Mouse (Mus musculus) E14TG2a.4 (cell line): ENCODE measurements at regions not wholly inside any gene's neighbourhood (a gene's known extent, or its start where the extent isn't known, plus 50 kb on each side); places are given as distances from the start of the nearest gene placed in this dataset.

ENCODE experiments used
- H3K27me3 ChIP-seq: 2 replicates; pipeline ENCODE4 v1.6.1; 2014; ENCODE audit warnings: low read length, control low read depth; ENCODE audit not compliant: insufficient read depth
- H3K36me3 ChIP-seq: 2 replicates; pipeline ENCODE4 v1.6.1; 2014; ENCODE audit warnings: low read length, control low read depth; ENCODE audit not compliant: insufficient read depth
- H3K4me1 ChIP-seq: replicated peaks from 2 replicates; pipeline ENCODE4 v1.6.1; 2014; ENCODE audit warnings: low read depth, low read length, control low read depth
- H3K4me3 ChIP-seq: replicated peaks from 2 replicates; pipeline ENCODE4 v1.5.1; 2014; ENCODE audit warnings: mild to moderate bottlenecking, low read length
- H3K9me3 ChIP-seq: 2 replicates; pipeline ENCODE4 v1.6.1; 2014; ENCODE audit warnings: low read length, control low read depth
- CTCF ChIP-seq: conservative IDR thresholded peaks from 2 replicates; pipeline ENCODE4 v1.5.1; 2014; ENCODE audit warnings: low read length
- NANOG ChIP-seq: IDR thresholded peaks from 2 replicates; pipeline ENCODE4 v1.6.1; 2014; ENCODE audit warnings: borderline replicate concordance, low read length, mixed read lengths
- POU5F1 ChIP-seq: IDR thresholded peaks from 2 replicates; pipeline ENCODE4 v1.6.1; 2014; ENCODE audit warnings: low read length, borderline replicate concordance

- no peaks in the 10 kb centered on the region for H3K36me3 ChIP-seq
- no peaks in the 10 kb centered on the region for H3K4me1 ChIP-seq
- H3K27me3 ChIP-seq = no peaks in the 10 kb centered on the region
- TF ChIP-seq POU5F1 (no peak), CTCF (no peak), NANOG (no peak)
- H3K9me3 ChIP-seq = no peaks in the 10 kb centered on the region
- no peak overlapping the region for H3K4me3 ChIP-seq
These were observed 909.7 kb downstream of the Sorcs3 start for GRCm38 (mm10) chr19:49115484-49115883.

GRCm38 (mm10) chr19:49131664-49132063 lies 925.8 kb downstream of the Sorcs3 start:
- Histone ChIP-seq H3K36me3 (no peaks in the 10 kb centered on the region), H3K9me3 (no peaks in the 10 kb centered on the region)

GRCm38 (mm10) chr19:49172078-49172477 lies 966.3 kb downstream of the Sorcs3 start:
- H3K4me3 ChIP-seq = no peak overlapping the region
- no peaks in the 10 kb centered on the region for H3K9me3 ChIP-seq
- no peak for TF ChIP-seq POU5F1
- TF ChIP-seq NANOG = no peak
- TF ChIP-seq CTCF = no peak
- H3K4me1 ChIP-seq = no peaks in the 10 kb centered on the region
- no peaks in the 10 kb centered on the region for H3K36me3 ChIP-seq
- H3K27me3 ChIP-seq = no peaks in the 10 kb centered on the region

More at GRCm38 (mm10) chr19:49131664-49132063, 925.8 kb downstream of the Sorcs3 start:
- TF ChIP-seq POU5F1 (no peak), NANOG (no peak)
- Histone ChIP-seq H3K4me3 (no peak overlapping the region), H3K4me1 (no peaks in the 10 kb centered on the region), H3K27me3 (no peaks in the 10 kb centered on the region)

GRCm38 (mm10) chr19:49207971-49208370 lies 1002.1 kb downstream of the Sorcs3 start:
- no peak overlapping the region for H3K4me3 ChIP-seq
- H3K9me3 ChIP-seq = no peaks in the 10 kb centered on the region
- no peaks in the 10 kb centered on the region for H3K27me3 ChIP-seq
- no peaks in the 10 kb centered on the region for H3K4me1 ChIP-seq
- H3K36me3 ChIP-seq = no peaks in the 10 kb centered on the region
- TF ChIP-seq POU5F1 (no peak), CTCF (no peak), NANOG (no peak)

GRCm38 (mm10) chr19:49242601-49243000 lies 1036.8 kb downstream of the Sorcs3 start:
- H3K9me3 ChIP-seq = peaks cover 30% of the 10 kb centered on the region
- peak; percentile 47; the same call in 1 of the 2 replicates for TF ChIP-seq NANOG
- TF ChIP-seq CTCF = no peak
- H3K36me3 ChIP-seq = no peaks in the 10 kb centered on the region
- no peaks in the 10 kb centered on the region for H3K4me1 ChIP-seq
- H3K4me3 ChIP-seq = no peak overlapping the region
- H3K27me3 ChIP-seq = no peaks in the 10 kb centered on the region

GRCm38 (mm10) chr19:49245114-49245714 lies 1039.4 kb downstream of the Sorcs3 start:
- no peak overlapping the region for H3K4me3 ChIP-seq
- peaks cover 30% of the 10 kb centered on the region for H3K9me3 ChIP-seq
- no peaks in the 10 kb centered on the region for H3K36me3 ChIP-seq
- H3K4me1 ChIP-seq = no peaks in the 10 kb centered on the region
- no peaks in the 10 kb centered on the region for H3K27me3 ChIP-seq
- TF ChIP-seq CTCF (no peak), POU5F1 (no peak), NANOG (no peak)

GRCm38 (mm10) chr19:49264616-49265015 lies 1058.8 kb downstream of the Sorcs3 start:
- no peaks in the 10 kb centered on the region for H3K36me3 ChIP-seq
- no peak for TF ChIP-seq POU5F1
- no peak for TF ChIP-seq NANOG
- TF ChIP-seq CTCF = no peak

GRCm38 (mm10) chr19:49267864-49268480 lies 1062.1 kb downstream of the Sorcs3 start:
- no peak overlapping the region for H3K4me3 ChIP-seq
- no peak for TF ChIP-seq POU5F1
- TF ChIP-seq NANOG = no peak
- TF ChIP-seq CTCF = no peak
- peaks cover 5% of the 10 kb centered on the region; the same call in 1 of the 2 replicates for H3K4me1 ChIP-seq
- H3K9me3 ChIP-seq = no peaks in the 10 kb centered on the region
- H3K36me3 ChIP-seq = no peaks in the 10 kb centered on the region
- H3K27me3 ChIP-seq = no peaks in the 10 kb centered on the region

More at GRCm38 (mm10) chr19:49264616-49265015, 1058.8 kb downstream of the Sorcs3 start:
- no peak overlapping the region for H3K4me3 ChIP-seq
- H3K4me1 ChIP-seq = peaks cover 5% of the 10 kb centered on the region; the same call in 1 of the 2 replicates
- no peaks in the 10 kb centered on the region for H3K9me3 ChIP-seq
- H3K27me3 ChIP-seq = no peaks in the 10 kb centered on the region

GRCm38 (mm10) chr19:49282626-49283261 lies 1076.9 kb downstream of the Sorcs3 start:
- H3K9me3 ChIP-seq = no peaks in the 10 kb centered on the region
- no peaks in the 10 kb centered on the region for H3K36me3 ChIP-seq
- H3K27me3 ChIP-seq = no peaks in the 10 kb centered on the region
- TF ChIP-seq CTCF (no peak), POU5F1 (no peak), NANOG (no peak)
- H3K4me1 ChIP-seq = no peaks in the 10 kb centered on the region
- no peak overlapping the region for H3K4me3 ChIP-seq
